Mouse (Mus musculus) natural killer cell, adult 2 months (primary cell): Measurements from ENCODE around the gene Slc24a4.
A peak's percentile ranks its signal among the peaks of the same experiment; 100 is the strongest.
"Not testable (repeated sequence)": the region's sequence is repeated elsewhere in the genome, so short reads cannot be mapped to it uniquely, and the experiment has no call there.

Experiments used
- DNase-seq, 2 experiments: peaks; one replicate each; pipeline ENCODE4 v3.0.0; 2022; ENCODE audit warnings: low spot score in 2 of 2

The Slc24a4 gene

DNA sequence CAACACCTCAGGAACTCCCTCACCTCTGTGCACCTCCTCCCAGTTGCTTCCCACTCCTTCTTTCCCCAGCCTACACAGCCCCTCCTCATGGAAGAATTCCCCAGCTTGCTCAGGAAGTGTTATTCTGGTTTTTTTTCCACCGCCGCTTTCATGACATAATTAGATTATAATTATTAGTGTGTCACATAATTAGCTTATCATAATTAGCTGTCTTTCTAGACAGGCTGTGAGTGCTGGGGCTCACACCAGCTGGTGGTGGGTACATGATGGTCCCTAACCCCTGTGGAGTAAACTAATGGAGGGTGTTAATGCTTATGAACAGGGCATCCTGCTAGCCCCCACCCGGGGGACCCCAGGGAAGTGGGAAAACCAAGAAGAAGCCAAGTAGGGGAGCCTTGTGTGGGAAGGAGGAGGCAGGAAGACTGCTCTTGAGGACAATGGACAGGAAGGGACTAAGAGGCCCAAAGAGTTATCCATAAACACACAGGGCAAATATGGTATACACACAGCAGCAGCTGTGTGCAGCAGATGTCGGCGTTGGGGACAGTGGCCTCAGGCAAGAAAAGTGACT lies 38.2 kb downstream of the Slc24a4 start:
- DNase-seq, result no peak

DNA sequence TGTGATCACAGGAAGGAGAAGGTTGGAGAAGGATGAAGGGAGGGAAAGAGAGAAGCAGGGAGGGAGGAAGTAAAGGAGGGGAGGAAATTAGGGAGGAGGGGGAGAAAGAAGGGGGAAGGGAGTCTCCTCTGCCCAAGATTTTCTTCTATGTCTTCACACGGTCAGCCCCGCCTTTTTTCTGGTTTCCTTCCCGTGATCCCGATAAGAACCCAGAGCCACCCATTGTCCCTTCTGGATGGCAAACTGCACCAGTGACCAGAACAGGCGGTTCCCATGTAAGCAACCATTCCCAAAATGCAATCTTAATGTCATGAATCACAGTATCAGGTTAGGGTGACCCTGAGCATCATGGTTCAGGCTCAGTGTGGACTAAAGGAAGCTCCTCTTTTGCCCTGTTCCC lies 38.8 kb downstream of the Slc24a4 start:
- no peak for DNase-seq

DNA sequence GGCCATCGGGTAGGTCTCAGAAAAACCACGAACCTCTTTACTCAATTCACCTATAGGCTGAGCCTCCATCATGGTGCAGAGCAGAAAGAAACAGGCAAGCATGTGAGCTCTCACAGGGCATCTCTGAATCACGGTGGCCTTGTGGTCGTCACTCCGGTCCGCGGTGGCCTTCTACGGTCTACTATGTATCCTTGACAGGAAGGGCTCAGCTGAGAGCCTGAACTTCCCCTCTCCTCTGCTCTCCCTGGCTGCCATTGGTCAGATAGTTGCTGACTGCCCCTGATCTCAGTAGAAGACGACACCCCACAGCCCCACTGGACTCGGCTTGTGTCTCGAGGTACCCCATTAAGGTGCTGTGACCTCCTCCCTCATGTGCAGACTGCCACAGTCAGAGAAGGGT lies 44.2 kb downstream of the Slc24a4 start:
- DNase-seq, result no peak

DNA sequence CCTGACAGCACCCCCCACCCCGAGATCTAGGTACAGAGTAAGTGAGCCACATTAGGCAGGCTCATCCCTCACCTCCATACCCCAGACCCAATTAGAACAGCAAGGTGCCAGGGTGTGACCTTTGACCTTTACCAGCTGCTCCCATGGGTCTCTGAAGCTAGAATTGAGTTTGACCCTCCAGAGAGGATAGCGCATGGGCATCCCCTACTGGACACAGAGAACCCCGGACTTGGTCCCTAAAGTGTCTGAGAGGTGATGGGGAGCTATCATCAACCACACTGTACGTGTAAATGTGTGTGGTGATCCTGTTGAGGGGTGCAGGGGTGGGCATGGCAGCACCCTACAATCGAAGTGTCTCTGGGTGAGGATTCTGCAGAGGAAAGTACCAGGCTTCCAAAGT lies 44.8 kb downstream of the Slc24a4 start:
- DNase-seq, result no peak

DNA sequence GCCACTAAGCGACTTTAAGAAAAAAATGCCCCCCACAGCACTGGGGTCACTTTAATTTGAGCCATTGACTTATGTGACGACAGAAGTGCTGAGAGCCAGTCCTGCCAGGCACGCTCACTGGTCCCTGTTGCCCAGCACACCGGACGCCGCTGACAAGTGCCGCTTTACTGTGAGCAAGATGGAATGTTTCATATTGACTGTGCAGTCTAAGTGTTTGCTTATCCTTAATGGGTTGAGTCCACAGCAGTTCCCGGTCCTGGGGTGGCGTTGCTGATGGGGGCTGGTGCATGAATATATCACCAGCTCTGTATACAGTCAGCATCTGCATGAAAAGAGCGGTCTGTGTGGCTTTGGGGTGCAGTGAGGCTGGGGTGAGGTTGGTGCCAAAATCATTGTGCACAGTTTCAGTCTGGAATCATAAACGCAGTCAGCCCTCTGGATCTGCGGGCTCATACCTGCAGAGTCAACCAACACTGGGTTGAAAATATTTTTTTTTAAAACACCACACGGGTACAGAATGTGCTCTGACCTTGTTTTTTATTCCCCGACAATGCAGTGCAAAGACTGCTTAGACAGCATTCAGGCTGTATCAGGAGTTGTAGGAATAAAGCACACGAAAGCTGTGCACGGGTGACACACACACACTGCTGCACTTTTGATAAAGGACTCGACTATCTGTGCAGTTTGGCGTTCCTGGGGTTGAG lies 52.0 kb downstream of the Slc24a4 start:
- DNase-seq, result no peak

DNA sequence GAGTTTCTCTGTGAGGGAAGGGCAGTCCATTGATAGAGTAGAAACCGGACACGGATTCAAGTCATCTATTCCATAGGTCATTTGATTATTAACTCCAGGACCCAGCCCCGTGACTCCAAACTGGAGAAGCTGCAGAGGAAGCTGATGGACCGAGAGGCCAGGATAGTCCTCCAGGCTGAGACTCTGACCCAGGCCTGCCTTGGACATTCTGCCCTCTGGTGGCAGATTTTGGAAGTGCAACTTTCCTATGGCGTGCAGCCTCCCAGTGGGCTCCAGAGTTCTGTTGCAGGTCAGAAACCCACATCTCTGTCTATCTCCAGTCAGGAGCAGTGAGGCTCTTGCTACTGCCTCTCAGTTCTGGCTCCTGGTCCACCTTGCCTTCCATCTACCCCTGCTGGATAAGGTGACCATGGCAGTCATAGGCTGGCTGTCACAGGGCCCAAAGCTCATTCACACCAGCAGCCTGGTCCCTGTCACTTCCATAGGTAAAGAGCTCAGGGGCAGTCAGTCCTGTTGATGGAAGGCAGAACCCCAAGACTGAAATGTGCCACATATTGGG lies 53.3 kb downstream of the Slc24a4 start:
- DNase-seq, result peak; percentile 34 to 59

DNA sequence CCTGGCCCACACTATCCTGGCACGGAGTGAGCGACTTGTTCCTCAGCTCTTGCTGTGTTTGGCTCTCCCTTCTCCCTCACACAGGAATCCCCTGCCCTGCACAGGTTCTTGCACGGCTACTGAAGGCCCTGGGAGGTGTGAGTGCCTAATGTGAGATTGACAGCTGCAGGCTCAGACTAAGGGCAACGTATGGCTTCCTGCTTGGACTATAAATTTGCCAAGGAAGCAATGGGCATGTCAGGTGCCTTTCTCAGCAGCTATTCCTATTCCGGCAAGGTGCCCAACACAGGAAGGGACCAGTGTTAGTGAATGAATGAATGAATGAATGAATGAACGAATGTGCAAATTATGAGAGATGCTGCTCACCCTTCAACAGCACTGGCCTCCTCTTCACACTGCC lies 54.1 kb downstream of the Slc24a4 start:
- DNase-seq, result no peak

DNA sequence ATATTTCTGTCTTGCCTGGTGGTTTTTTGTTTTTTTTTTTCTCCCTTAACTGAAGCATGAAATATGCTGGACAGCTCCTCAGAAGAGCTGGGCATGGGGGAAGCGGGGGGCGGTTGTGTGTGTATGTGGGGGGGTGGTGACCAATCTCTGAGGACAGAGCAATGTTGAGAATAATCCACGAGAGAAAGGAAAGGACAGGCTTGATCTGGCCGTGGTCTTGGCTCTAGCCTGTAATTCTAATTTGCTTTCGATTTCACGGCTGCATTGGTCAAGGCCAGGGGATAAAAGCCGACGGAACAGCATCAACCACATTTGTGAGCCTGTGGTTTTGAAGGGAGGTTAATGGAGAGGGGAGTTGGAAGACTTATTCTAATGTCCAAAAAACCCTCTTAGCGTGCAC lies 54.7 kb downstream of the Slc24a4 start:
- peak; percentile 12 to 26 for DNase-seq

DNA sequence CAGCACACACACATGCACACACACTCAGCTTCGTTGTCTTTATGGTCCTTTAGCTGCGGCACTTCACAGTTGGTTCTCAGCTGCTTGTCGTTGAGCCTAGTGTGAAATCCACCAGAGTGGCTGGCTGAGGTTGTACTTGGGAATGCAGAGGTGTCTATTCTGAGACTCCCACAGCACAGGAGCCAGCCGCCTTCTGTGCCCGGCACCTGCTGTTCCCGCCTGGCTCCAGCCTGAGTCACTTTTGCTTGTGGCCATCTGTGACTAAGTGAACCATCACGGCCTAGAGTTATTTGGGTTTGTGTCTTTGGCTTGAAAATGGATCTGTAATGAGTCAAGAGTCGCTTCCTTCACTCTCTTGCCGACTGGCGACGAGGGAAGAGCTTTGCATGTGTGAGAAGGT lies 62.3 kb downstream of the Slc24a4 start:
- no peak for DNase-seq

DNA sequence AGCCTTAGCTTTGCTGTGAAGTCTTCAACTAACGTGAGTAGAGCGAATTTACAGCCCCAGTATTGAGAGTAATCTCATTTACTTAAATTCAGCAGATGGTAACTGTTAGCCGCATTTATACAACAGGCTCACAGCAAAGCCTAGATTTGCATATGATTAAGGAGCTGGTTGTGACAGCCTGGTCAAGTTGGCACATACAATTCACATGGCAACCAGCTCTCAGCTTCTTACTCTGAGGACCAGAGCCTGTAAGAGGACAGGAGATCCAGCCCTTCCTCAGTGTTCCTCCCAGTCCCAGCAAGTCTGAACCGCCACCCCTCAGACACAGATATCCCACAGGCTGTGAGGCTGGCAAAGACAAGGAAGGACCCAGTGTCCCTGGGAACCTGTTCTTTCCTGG lies 73.0 kb downstream of the Slc24a4 start:
- no peak for DNase-seq

DNA sequence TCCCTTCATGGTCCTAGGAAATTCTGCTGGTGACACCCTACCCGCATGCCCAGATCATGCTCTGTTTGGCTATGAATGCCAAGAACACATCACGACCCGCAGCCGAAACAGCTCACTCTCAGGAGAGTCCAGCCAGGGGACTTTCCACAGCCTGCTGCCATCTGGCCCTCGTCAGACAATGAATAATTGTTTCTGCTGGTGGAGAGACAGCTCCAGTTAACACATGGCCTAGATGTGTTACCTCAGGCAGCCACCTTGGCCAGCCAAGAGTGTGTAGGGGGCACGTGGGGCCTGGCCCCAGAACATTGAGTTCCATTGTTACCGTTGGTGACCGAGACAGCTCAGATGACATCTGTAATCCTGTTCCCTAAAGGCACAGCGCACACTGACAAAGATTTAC lies 74.4 kb downstream of the Slc24a4 start:
- DNase-seq, result no peak

DNA sequence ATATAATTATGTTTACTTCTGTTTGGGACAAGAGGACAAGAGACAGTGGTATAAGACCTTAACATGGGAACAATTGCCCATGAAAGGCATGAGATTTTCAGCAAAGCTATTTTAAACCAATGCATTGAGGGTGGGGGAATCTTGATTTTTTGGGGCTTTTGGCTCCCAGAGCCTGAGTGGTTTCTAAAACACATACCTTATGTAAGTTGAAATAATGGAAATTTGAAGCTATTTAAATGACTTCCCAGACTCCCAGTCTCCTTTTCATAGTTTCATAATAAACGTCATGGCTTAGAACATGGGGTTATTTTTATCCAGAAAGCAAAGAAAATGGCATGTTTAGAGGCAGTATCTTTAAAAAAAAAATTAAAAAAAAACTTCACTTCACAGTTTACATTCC lies 77.9 kb downstream of the Slc24a4 start:
- no peak for DNase-seq

DNA sequence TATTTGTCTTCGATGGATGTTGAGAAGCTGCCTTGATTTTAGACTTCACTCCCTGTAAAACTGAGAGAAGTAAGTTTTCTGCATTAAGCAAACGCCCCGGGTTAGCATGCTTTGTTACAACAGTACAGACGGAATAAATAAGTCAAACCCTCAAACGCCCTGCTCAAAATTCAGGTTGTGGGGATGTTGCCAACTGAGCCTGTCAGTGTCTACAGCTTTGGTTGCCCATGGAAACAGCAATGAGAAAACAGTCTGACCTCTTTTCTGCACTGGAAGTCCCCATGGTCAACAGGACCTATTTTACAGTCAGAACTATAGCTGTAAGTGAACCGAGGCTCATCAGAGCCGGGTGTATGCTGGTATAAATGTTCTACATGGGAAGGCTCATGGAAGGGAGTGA lies 78.7 kb downstream of the Slc24a4 start:
- DNase-seq, result no peak

DNA sequence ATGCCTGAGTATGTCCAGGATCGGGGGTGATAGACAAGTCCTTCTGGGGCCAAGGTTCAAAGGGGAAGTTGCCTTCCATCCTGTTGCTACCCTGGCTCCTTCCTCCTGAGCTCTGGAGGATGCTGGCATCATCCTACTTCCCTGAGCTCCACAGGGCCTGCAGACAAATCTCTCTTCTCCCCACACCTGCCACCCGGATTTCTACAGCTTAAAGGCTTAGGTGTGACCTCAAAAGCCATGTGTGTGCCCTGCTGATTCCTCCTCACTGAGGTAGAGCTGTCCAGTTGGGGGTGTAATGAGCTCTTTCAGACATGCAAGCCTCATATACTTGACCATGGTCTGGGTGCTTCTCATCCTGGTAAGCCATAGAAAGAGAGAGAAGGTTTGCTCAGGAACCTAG lies 82.3 kb downstream of the Slc24a4 start:
- DNase-seq, result no peak

DNA sequence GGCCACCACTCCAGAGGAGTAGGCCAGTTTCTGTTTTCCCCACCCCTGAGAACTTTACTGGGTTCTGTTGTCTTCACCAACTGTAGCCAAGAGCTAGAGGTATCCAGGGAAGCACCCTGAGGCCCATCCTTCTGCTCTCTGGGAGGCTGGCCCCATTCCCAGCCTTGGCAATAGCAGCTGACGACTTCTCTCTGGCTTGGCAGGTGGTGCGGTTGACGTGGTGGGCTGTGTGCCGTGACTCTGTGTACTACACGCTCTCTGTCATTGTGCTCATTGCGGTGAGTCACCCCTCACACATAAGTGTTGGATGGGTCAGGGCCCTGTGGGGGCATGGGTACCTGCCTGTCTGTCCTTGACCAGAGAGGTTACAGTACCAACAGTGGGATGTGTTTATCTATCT lies 94.9 kb downstream of the Slc24a4 start:
- DNase-seq, result no peak

DNA sequence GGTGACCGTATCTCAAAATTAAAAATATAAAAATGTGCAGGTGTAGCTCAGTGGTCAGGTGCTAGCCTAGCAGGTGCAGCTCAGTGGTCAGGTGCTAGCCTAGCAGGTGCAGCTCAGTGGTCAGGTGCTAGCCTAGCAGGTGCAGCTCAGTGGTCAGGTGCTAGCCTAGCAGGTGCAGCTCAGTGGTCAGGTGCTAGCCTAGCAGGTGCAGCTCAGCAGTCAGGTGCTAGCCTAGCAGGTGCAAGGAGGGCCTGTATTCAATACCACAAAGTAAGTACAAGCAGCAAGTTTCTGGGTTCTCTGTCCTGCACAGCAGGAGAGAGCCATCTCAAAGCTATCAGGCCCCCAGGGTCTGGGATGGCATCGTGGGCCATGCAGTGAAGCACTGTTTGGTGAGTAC lies 95.6 kb downstream of the Slc24a4 start:
- DNase-seq, result not testable (repeated sequence)

DNA sequence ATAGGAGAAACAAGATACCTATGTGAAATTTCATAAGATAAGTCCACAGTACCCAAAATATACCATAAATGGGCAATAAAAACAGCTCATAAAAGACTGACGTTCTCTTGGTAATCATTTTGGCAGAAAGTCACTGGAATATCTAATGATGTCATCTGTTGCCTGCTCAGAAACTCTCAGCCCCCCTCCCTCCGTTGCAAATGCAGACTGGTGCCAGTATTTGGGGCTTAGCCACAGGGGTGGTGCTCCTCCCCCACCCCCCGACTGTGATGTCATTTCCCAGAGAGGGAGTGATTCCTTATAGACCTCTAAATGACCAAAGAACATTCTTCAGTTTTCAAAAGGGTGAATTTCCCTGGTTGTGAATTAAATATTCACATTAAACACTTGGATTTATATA lies 96.6 kb downstream of the Slc24a4 start:
- no peak for DNase-seq

DNA sequence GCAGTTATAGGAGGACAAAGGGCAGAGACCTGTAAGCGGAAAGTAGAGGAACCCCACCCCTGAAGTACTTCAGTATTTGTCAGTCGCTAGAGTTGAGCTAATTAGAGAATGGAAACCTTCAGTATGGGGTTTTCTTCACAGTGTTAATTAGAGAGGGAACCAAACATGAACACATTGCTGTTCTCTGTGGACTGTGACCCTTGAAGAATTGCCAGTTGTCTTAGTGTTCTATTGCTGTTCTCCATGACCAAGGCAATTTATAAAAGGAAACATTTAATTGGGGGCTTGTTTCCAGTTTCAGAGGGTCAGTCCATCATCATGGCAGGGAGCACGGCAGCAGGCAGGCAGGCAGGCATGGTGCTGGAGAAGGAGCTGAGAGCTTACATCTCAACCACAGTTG lies 107.0 kb downstream of the Slc24a4 start:
- no peak for DNase-seq

DNA sequence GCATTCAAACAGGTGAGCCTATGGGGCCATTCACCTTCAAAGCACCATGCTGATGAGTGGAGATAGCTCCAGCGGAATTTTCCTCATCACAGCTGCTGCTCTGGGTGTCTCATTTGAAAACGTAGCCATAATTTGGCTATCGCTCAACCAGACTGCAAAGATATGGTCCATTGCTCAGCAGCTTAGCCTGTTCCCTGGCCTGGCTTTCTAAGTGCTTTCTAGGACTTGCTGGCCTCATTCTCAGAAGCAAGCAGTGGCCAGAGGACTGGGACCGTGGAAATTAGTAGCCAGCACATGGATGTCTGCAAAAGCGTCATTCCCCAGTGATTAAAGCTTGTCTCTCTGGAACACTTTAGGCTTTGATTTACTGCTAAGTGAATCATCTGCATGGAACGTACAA lies 107.8 kb downstream of the Slc24a4 start:
- DNase-seq, result no peak

DNA sequence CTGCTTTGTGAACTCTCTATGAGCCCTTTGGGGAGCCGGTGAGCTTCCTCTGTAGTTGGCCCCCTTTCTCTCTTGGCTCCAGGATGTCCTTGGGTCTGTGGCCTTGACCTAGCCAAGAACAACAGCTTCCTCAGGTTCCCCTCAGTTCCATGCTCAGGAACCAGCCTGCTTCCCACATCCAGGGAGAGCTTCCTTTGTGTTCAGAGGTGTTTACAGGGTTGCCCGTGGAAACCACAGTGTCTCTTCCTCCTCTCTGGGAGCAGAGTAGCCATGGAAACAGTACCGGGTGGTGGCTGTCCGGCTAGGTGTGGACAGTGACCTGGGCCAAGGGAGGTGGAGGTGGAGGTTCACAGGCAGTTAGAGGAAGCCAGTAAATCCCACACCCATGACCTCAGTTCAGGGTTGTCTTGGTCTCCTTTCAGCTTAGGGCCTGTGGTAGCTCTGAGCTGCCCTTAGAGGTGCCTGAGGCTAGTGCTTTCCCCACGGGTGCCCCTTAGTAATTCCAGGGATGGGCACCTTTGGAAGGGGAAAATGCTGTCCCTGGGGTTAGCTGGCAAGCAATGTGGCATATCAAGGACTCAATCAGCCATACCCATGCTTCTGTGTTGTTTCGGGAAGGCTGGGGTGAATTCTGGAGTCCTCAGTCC lies 113.7 kb downstream of the Slc24a4 start:
- no peak for DNase-seq

DNA sequence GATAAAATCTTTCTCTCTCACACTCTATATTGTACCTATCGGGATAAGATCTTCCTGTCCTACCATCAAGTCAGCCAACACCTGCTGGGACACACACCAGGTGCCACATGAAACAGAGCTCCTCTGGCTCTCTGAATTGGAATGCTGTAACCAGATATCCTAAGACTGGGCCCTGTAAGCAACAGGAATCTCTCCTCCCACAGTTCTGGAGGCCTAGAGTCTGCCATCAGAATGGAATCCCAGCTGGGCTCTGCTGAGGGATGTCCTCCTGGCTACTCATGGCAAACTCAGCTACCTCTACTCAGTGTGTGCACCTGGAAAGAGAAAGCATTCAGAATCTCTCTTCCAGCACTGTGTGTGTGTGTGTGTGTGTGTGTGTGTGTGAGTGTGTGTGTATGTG lies 115.4 kb downstream of the Slc24a4 start:
- DNase-seq, result no peak

DNA sequence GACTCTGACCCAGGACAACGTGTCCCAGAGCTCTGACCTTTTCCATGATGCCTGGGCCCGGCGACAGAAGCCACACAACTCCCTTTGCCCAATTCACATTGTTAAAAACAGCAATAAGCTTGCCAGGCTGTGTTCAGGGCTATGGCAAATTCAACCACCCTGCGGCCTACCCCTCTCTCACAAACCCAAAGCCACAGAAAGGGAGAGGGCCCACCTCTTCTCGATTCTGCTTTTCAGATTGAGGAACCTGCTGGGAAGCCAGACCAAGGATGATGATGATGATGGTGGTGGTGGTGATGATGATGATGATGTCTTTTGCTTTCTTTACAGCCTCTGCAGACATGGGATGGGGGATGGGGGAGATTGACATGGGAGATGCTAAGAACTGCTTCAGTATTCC lies 117.7 kb downstream of the Slc24a4 start:
- DNase-seq, result no peak

DNA sequence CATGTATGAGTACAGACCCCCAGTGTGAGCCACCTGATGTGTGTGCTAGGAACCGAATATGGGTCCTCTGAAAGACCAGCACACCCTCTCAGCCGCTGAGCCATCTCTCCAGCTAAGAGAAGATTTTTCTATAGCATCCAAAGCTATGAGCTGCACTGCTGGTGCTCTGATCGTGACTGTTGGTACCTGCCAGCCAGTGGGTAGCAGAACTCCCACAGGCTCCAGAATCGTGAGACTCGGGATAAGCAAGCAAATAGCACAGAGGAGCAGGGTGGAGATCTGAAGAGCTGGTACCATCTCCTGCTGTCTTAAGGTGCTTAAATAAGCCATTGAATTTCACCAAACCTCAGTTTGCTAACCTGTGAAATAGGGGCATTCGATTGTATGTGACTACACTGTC lies 119.6 kb downstream of the Slc24a4 start:
- DNase-seq, result no peak
